Mouse (Mus musculus) neural tube, embryonic 11.5 days (tissue): Measurements from ENCODE around the gene Neo1. TPM values are rescaled to one million over a fixed set of nuclear protein-coding genes. Genes with fewer than 3 reads are reported as not detected.

ENCODE experiments used
- ATAC-seq: fragments of 200-750 bp; cut with Nextera tagmentation; 2 replicates; pipeline ENCODE4 v1.8.0; 2017; ENCODE audit warnings: moderate number of reproducible peaks, mild to moderate bottlenecking, moderate TSS enrichment, moderate library complexity; ENCODE audit not compliant: insufficient read depth, low FRiP score, low TSS enrichment
- DNase-seq: peaks from one replicate; pipeline ENCODE4 v3.0.0-alpha.2; 2015; ENCODE audit warnings: low spot score
- H3K27ac ChIP-seq: fragments of 300-500 bp; sonication (generic); 2 replicates; pipeline ENCODE4 v1.5.1; 2014; ENCODE audit warnings: low read depth, mild to moderate bottlenecking, low read length
- H3K27me3 ChIP-seq: fragments of 300-500 bp; sonication (generic); 2 replicates; pipeline ENCODE4 v1.6.1; 2014; ENCODE audit warnings: mild to moderate bottlenecking, low read length, mixed read lengths; ENCODE audit not compliant: control insufficient read depth, insufficient read depth
- H3K36me3 ChIP-seq: fragments of 300-500 bp; sonication (generic); 2 replicates; pipeline ENCODE4 v1.6.1; 2014; ENCODE audit warnings: mild to moderate bottlenecking, low read length, moderate library complexity, mixed read lengths; ENCODE audit not compliant: control insufficient read depth, insufficient read depth
- H3K4me1 ChIP-seq: fragments of 300-500 bp; sonication (generic); 2 replicates; pipeline ENCODE4 v1.6.1; 2014; ENCODE audit warnings: low read length, mixed read lengths; ENCODE audit not compliant: control insufficient read depth, insufficient read depth
- H3K4me2 ChIP-seq: fragments of 300-500 bp; sonication (generic); 2 replicates; pipeline ENCODE4 v1.6.1; 2014; ENCODE audit warnings: low read depth, mild to moderate bottlenecking, moderate library complexity
- H3K4me3 ChIP-seq: fragments of 300-500 bp; sonication (generic); 2 replicates; pipeline ENCODE4 v1.5.1; 2014; ENCODE audit warnings: low read depth, low read length
- H3K9ac ChIP-seq: fragments of 300-500 bp; sonication (generic); 2 replicates; pipeline ENCODE4 v1.6.1; 2014; ENCODE audit warnings: mild to moderate bottlenecking, low read length
- H3K9me3 ChIP-seq: fragments of 300-500 bp; sonication (generic); 2 replicates; pipeline ENCODE4 v1.6.1; 2016; ENCODE audit warnings: low read length; ENCODE audit not compliant: control insufficient read depth
- WGBS: fragments of 180-500 bp; shearing (Covaris S2); extraction: QIAGEN DNeasy Blood & Tissue Kit; methylation state at CpG from one replicate; pipeline ENCODE4 v1.1.7; 2014; 5-methylcytosine and 5-hydroxymethylcytosine counted together
- polyA plus RNA-seq: library from polyadenylated mRNA; unstranded; fragments of >200 nt; fragmentation: Nextera tagmentation; extraction: Ambion mirVana; gene quantifications from 2 replicates; pipeline ENCODE4 v1.2.1, GENCODE M21; 2014

Gene Neo1
- polyA plus RNA-seq, 1 experiment from 2014 or later, result 56.1 TPM

GRCm38 (mm10) chr9:58889782-58890448 lies 146.3 kb downstream of the Neo1 start:
- Histone ChIP-seq H3K36me3 (peaks cover 10% of the 10 kb centered on the region), H3K9me3 (no peaks in the 10 kb centered on the region), H3K27me3 (no peaks in the 10 kb centered on the region), H3K4me2 (no peak overlapping the region), H3K9ac (no peak overlapping the region), H3K4me1 (no peaks in the 10 kb centered on the region), H3K27ac (no peak overlapping the region), H3K4me3 (no peak overlapping the region)
- 85% methylated on average over 12 of the region's 12 CpGs for WGBS
- ATAC-seq (no peak), DNase-seq (no peak)

- Histone ChIP-seq H3K27me3 (no peaks in the 10 kb centered on the region), H3K4me1 (no peaks in the 10 kb centered on the region), H3K9me3 (no peaks in the 10 kb centered on the region), H3K4me2 (no peak overlapping the region), H3K27ac (no peak overlapping the region), H3K9ac (no peak overlapping the region), H3K36me3 (peaks cover 3% of the 10 kb centered on the region; the same call in 1 of the 2 replicates), H3K4me3 (no peak overlapping the region)
- ATAC-seq, result no peak
- DNase-seq, result no peak
- WGBS, result 91% methylated on average over 1 of the region's 1 CpGs
These were observed 153.6 kb downstream of the Neo1 start for GRCm38 (mm10) chr9:58882686-58883085.

- Histone ChIP-seq H3K36me3 (peaks cover 5% of the 10 kb centered on the region; the same call in 1 of the 2 replicates), H3K27ac (no peak overlapping the region), H3K9me3 (no peaks in the 10 kb centered on the region), H3K4me2 (no peak overlapping the region), H3K4me3 (no peak overlapping the region), H3K9ac (no peak overlapping the region), H3K4me1 (no peaks in the 10 kb centered on the region), H3K27me3 (no peaks in the 10 kb centered on the region)
- DNase-seq (no peak), ATAC-seq (no peak)
- WGBS, result 90% methylated on average over 1 of the region's 1 CpGs
These were observed 156.4 kb downstream of the Neo1 start for GRCm38 (mm10) chr9:58879836-58880235.

- peaks cover 5% of the 10 kb centered on the region; the same call in 1 of the 2 replicates for H3K36me3 ChIP-seq
- H3K9me3 ChIP-seq, result no peaks in the 10 kb centered on the region
- H3K27ac ChIP-seq, result no peak overlapping the region
- no peak for DNase-seq
- H3K4me2 ChIP-seq, result no peak overlapping the region
- no peak for ATAC-seq
- H3K4me1 ChIP-seq, result no peaks in the 10 kb centered on the region
- H3K4me3 ChIP-seq, result no peak overlapping the region
- WGBS, result 88% methylated on average over 6 of the region's 6 CpGs
- H3K9ac ChIP-seq, result no peak overlapping the region
- no peaks in the 10 kb centered on the region for H3K27me3 ChIP-seq
These were observed 159.2 kb downstream of the Neo1 start for GRCm38 (mm10) chr9:58876946-58877625.

GRCm38 (mm10) chr9:58875439-58875838 lies 160.8 kb downstream of the Neo1 start:
- H3K4me3 ChIP-seq, result no peak overlapping the region
- no peak overlapping the region for H3K27ac ChIP-seq
- no peaks in the 10 kb centered on the region for H3K9me3 ChIP-seq
- H3K9ac ChIP-seq, result no peak overlapping the region
- ATAC-seq, result no peak
- no peaks in the 10 kb centered on the region for H3K27me3 ChIP-seq
- H3K4me1 ChIP-seq, result no peaks in the 10 kb centered on the region
- 92% methylated on average over 6 of the region's 6 CpGs for WGBS
- no peak for DNase-seq
- H3K36me3 ChIP-seq, result peaks cover 3% of the 10 kb centered on the region; the same call in 1 of the 2 replicates
- no peak overlapping the region for H3K4me2 ChIP-seq

GRCm38 (mm10) chr9:58874354-58874753 lies 161.9 kb downstream of the Neo1 start:
- Histone ChIP-seq H3K4me3 (no peak overlapping the region), H3K36me3 (peaks cover 2% of the 10 kb centered on the region; the same call in 1 of the 2 replicates), H3K9ac (no peak overlapping the region), H3K27ac (no peak overlapping the region), H3K4me2 (no peak overlapping the region), H3K27me3 (no peaks in the 10 kb centered on the region), H3K9me3 (no peaks in the 10 kb centered on the region), H3K4me1 (no peaks in the 10 kb centered on the region)
- 83% methylated on average over 4 of the region's 4 CpGs for WGBS
- no peak for ATAC-seq
- DNase-seq, result no peak

- 48% methylated on average over 10 of the region's 10 CpGs for WGBS
These were observed 162.5 kb downstream of the Neo1 start for GRCm38 (mm10) chr9:58873541-58874324.

GRCm38 (mm10) chr9:58871141-58871540 lies 165.1 kb downstream of the Neo1 start:
- DNase-seq (no peak), ATAC-seq (no peak)
- no peaks in the 10 kb centered on the region for H3K4me1 ChIP-seq
- no peak overlapping the region for H3K4me3 ChIP-seq
- H3K36me3 ChIP-seq, result peaks cover 2% of the 10 kb centered on the region; the same call in 1 of the 2 replicates
- no peak overlapping the region for H3K27ac ChIP-seq
- no peak overlapping the region for H3K9ac ChIP-seq
- no peaks in the 10 kb centered on the region for H3K9me3 ChIP-seq
- H3K27me3 ChIP-seq, result no peaks in the 10 kb centered on the region
- H3K4me2 ChIP-seq, result no peak overlapping the region
- 88% methylated on average over 10 of the region's 10 CpGs for WGBS

More at GRCm38 (mm10) chr9:58873541-58874324, 162.5 kb downstream of the Neo1 start:
- Histone ChIP-seq H3K9ac (no peak overlapping the region), H3K4me2 (no peak overlapping the region), H3K36me3 (peaks cover 2% of the 10 kb centered on the region; the same call in 1 of the 2 replicates), H3K4me3 (no peak overlapping the region), H3K27ac (no peak overlapping the region), H3K9me3 (no peaks in the 10 kb centered on the region), H3K27me3 (no peaks in the 10 kb centered on the region), H3K4me1 (no peaks in the 10 kb centered on the region)
- DNase-seq (peak; percentile 68), ATAC-seq (no peak)
